Mouse (Mus musculus) myocyte (in vitro differentiated cells): ENCODE results near the gene Uba52. TPM values are rescaled to one million over a fixed set of nuclear protein-coding genes. Genes with fewer than 3 reads are reported as not detected.

Source experiments
- H3K27me3 ChIP-seq: one replicate; pipeline ENCODE4 v1.6.1; 2011; ENCODE audit not compliant: control insufficient read depth, insufficient read depth, insufficient read length
- H3K36me3 ChIP-seq: one replicate; pipeline ENCODE4 v1.6.1; 2011; ENCODE audit not compliant: control insufficient read depth, insufficient read depth
- H3K4me2 ChIP-seq: one replicate; pipeline ENCODE4 v1.6.1; 2011; ENCODE audit warnings: low read depth, control low read depth
- H3K4me3 ChIP-seq: one replicate; pipeline ENCODE4 v1.5.1; 2011; ENCODE audit warnings: mild to moderate bottlenecking, control low read depth, moderate library complexity
- H3K79me2 ChIP-seq: one replicate; pipeline ENCODE4 v1.6.1; 2011; ENCODE audit not compliant: control insufficient read depth, insufficient read depth
- H3ac ChIP-seq: one replicate; pipeline ENCODE4 v1.6.1; 2011; ENCODE audit not compliant: control insufficient read depth, insufficient read length
- CEBPB ChIP-seq: IDR thresholded peaks from 2 replicates; pipeline ENCODE4 v1.6.1; 2011; ENCODE audit warnings: mild to moderate bottlenecking, moderate library complexity; ENCODE audit not compliant: poor library complexity, insufficient read depth, severe bottlenecking
- E2F4 ChIP-seq: IDR thresholded peaks from one replicate; pipeline ENCODE4 v1.6.1; 2011; ENCODE audit warnings: mild to moderate bottlenecking, control low read depth, moderate library complexity; ENCODE audit not compliant: insufficient read depth
- MAX ChIP-seq: IDR thresholded peaks from one replicate; pipeline ENCODE4 v1.6.1; 2011; ENCODE audit warnings: low read depth, mild to moderate bottlenecking, control low read depth
- MYOD1 ChIP-seq, 3 experiments: IDR thresholded peaks; one replicate each; pipeline ENCODE4 v1.6.1; 2011; ENCODE audit warnings: control low read depth in 2 of 3, low read depth in 2 of 3, mild to moderate bottlenecking in 2 of 3, moderate library complexity in 1 of 3; ENCODE audit not compliant: insufficient read length in 2 of 3, control insufficient read depth in 1 of 3
- MYOG ChIP-seq, 3 experiments: IDR thresholded peaks; one replicate each; pipeline ENCODE4 v1.6.1; 2011; ENCODE audit warnings: control low read depth in 2 of 3, low read depth in 2 of 3, mild to moderate bottlenecking in 2 of 3; ENCODE audit not compliant: insufficient read length in 2 of 3, control insufficient read depth in 1 of 3, insufficient read depth in 1 of 3
- POLR2A ChIP-seq: IDR thresholded peaks from one replicate; pipeline ENCODE4 v1.6.1; 2011; ENCODE audit warnings: low read depth, mild to moderate bottlenecking, control low read depth, moderate library complexity; ENCODE audit not compliant: insufficient read length
- POLR2AphosphoS2 ChIP-seq: IDR thresholded peaks from one replicate; pipeline ENCODE4 v1.6.1; 2011; ENCODE audit warnings: low read depth, control low read depth; ENCODE audit not compliant: insufficient read length
- REST ChIP-seq: IDR thresholded peaks from one replicate; pipeline ENCODE4 v1.6.1; 2011; ENCODE audit warnings: mild to moderate bottlenecking, control low read depth, moderate library complexity; ENCODE audit not compliant: insufficient read depth, insufficient read length
- SRF ChIP-seq: IDR thresholded peaks from one replicate; pipeline ENCODE4 v1.6.1; 2011; ENCODE audit warnings: low read depth; ENCODE audit not compliant: control insufficient read depth, insufficient read length
- TCF12 ChIP-seq: IDR thresholded peaks from one replicate; pipeline ENCODE4 v1.6.1; 2011; ENCODE audit warnings: mild to moderate bottlenecking, control low read depth; ENCODE audit not compliant: poor library complexity, insufficient read depth, severe bottlenecking
- TCF3 ChIP-seq: IDR thresholded peaks from one replicate; pipeline ENCODE4 v1.6.1; 2011; ENCODE audit warnings: low read depth, control low read depth; ENCODE audit not compliant: insufficient read length
- USF1 ChIP-seq: IDR thresholded peaks from one replicate; pipeline ENCODE4 v1.6.1; 2011; ENCODE audit warnings: low read depth, mild to moderate bottlenecking, control low read depth, moderate library complexity
- polyA plus RNA-seq: library from polyadenylated mRNA; unstranded; fragments of >200 nt; fragmentation: generic; extraction: Trizol; gene quantifications from one replicate; pipeline ENCODE4 v1.2.1, GENCODE M21; 2012; ENCODE audit warnings: missing spikeins

Uba52 gene
- polyA plus RNA-seq, 1 experiment: 2,253 TPM

DNA sequence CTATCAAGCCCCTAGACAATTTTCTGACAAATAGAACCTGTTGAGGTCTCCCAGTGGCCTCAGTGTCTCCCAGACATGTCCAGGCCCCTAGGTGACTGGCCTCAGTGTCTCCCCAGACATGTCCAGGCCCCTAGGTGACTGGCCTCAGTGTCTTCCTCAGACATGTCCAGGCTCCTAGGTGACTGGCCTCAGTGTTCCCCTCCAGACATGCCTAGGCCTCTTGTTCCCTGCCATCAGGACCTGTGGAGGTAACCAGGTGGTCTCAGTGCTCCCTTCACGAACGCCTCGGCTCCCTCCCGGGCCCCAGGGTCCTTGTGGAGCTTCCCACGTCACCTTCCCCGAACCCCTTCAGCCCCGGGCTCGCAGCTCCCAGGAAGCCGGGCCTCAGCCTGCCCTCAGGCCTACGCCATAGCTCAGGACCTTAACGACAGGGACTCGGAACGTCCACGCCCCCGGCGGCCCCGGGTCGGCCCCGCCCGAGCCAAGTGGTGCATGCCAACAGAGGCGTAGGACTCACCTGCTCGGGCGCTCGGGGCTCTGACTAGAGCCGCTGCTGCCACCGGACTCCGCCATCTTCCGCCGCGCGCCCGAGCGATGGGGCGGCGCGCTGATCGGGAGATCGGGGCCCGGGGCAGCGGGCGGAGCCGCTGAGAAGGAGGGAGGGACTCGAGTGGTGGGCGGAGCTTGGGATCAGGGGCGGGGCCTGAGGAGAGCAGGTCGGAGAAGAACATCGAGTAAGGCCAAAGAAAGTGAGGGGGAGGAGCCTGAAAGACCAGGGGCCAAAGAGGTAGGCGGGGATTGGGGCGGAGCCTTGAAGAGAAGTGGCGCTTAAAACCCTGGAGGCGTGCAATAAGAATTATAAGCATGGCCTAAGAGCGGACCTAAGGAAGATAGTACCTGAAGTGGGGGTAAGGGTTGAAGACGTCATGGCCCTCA, 34.0 kb downstream of the Uba52 start, which contains the start of gene Klhl26:
Gene Klhl26, minus strand, starts transcription at position 636 of the 936 bp plus-strand sequence.
- Histone ChIP-seq H3K4me2 (peak within 1 kb of the TSS; percentile 94), H3K4me3 (peak within 1 kb of the TSS; percentile 65), H3ac (peak within 1 kb of the TSS; percentile 28), H3K79me2 (peaks cover 50% of the 10 kb centered on the region), H3K27me3 (no peaks in the 10 kb centered on the region), H3K36me3 (peaks cover 3% of the 10 kb centered on the region)
- TF ChIP-seq POLR2A (peak; percentile 62), POLR2AphosphoS2 (peak; percentile 61), MAX (no peak), MYOD1 (IDR thresholded peaks at IDR 0.05; ENCODE audit: control insufficient read depth in 1 of 3, insufficient read length in 2 of 3, low read depth in 2 of 3) (no peak), TCF12 (no peak), USF1 (no peak), TCF3 (no peak)

DNA sequence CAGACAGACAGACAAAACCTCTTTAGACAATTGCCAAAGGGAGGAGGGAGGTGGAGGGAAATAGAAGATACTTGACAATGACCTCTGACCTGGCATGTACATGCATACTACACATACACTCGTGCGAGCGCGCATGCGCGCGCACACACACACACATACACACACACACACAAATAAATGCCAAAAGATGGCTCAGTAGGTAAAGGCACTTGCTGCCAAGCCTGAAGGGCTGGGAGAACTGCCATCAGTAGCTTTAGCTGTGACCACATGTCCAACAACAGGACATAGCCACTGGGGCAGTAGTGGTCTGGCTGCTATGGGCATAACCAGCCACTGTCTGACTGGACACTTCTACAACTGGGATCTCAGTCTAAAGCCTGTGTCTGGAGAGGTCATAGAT, 38.7 kb downstream of the Uba52 start:
- TF ChIP-seq E2F4 (no peak), SRF (no peak), POLR2AphosphoS2 (no peak), TCF3 (no peak), POLR2A (no peak), CEBPB (no peak), TCF12 (no peak), USF1 (no peak)

DNA sequence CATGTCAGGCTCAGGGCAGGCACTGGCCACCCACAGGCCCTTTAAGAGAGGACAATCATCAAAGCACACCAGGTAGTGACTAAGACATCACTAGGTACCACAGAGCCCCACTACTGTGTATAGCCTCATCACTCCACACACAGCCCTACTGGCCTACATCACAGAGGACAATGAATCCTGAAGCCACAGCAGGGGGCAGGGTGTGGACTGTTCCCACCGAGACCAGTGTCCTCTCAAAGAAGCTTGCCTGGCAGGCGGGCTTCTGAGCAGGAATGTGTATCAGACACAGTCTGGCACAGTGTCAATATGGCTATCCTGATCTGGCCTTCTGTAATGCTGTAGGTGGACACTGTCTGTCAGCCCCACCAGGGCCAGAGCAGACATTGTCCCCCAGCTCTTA, 40.7 kb downstream of the Uba52 start:
- Histone ChIP-seq H3K27me3 (no peaks in the 10 kb centered on the region), H3K79me2 (peaks cover 81% of the 10 kb centered on the region), H3K4me3 (no peak overlapping the region), H3ac (no peak overlapping the region), H3K4me2 (no peak overlapping the region), H3K36me3 (peaks cover 4% of the 10 kb centered on the region)
- TF ChIP-seq SRF (no peak), MYOG (IDR thresholded peaks at IDR 0.05; ENCODE audit: control insufficient read depth in 1 of 3, insufficient read depth in 1 of 3, insufficient read length in 2 of 3, low read depth in 2 of 3) (no peak), USF1 (no peak), CEBPB (no peak), E2F4 (no peak), POLR2A (no peak), MYOD1 (IDR thresholded peaks at IDR 0.05; ENCODE audit: control insufficient read depth in 1 of 3, insufficient read length in 2 of 3, low read depth in 2 of 3) (no peak), TCF12 (no peak), REST (no peak), POLR2AphosphoS2 (no peak), TCF3 (no peak), MAX (no peak)

More for the DNA sequence above, 38.7 kb downstream of the Uba52 start:
- Histone ChIP-seq H3K36me3 (peaks cover 4% of the 10 kb centered on the region), H3K4me3 (no peak overlapping the region), H3K27me3 (no peaks in the 10 kb centered on the region), H3ac (no peak overlapping the region), H3K79me2 (peaks cover 87% of the 10 kb centered on the region), H3K4me2 (no peak overlapping the region)

DNA sequence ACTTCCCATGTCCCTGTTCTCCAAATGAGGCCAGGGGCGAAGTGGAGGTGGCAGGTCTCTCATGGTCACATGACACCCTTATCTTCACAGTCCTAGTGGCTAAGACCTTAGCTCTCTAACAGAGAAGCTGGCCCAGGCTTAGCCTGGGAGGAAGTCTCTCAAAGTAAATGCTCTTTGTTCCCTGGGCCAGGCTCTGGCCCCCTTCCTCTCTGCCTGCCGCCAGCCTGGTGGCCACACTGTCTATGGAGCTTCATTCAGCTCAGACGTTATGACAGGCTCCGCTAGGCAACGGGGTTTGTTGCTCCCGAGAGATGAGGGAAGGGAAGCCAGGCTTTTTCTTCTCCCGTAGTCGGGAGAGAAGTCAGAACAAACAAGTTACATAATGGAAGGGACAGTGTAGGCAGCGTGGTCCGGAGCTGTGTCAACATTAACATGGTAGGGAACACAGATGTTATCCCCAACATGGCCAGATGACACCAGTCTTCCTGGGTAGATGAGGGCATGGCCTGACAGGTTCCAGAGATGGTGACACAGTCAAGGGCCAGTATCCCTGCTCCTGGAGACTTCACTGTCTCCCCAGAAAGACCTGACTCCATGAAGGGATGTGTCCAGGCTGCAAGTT, 41.2 kb downstream of the Uba52 start:
- no peaks in the 10 kb centered on the region for H3K27me3 ChIP-seq
- H3K4me2 ChIP-seq: no peak overlapping the region
- H3K4me3 ChIP-seq: no peak overlapping the region
- no peak overlapping the region for H3ac ChIP-seq
- no peak for TF ChIP-seq TCF3
- peak; percentile 16 for TF ChIP-seq USF1
- peaks cover 4% of the 10 kb centered on the region for H3K36me3 ChIP-seq
- peaks cover 81% of the 10 kb centered on the region for H3K79me2 ChIP-seq

DNA sequence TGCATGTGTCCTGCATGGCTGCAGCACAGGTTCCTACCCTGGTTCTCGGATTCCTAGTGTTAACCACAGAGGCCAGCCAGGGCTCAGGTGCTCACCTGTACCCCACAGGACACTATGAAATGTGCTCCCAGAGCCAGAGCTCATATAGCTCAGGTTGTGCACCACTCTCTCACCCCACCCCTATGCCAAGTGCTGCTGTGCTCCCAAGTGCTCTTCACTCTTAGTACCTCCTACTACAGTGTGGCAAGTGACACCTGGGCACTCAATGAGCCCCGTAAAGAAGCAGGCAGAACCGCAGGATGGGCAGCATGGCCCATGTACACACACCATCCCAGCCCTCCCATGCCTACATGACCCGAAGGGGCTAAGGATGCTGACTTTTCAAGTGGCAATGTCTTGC, 41.9 kb downstream of the Uba52 start:
- no peaks in the 10 kb centered on the region for H3K27me3 ChIP-seq
- H3K4me3 ChIP-seq: no peak overlapping the region
- TF ChIP-seq USF1 (no peak), TCF12 (no peak), REST (no peak), MAX (no peak), E2F4 (no peak)
- peaks cover 4% of the 10 kb centered on the region for H3K36me3 ChIP-seq
- no peak overlapping the region for H3ac ChIP-seq
- no peak overlapping the region for H3K4me2 ChIP-seq
- peaks cover 80% of the 10 kb centered on the region for H3K79me2 ChIP-seq
